ENCODE assay signal across 8 mouse cellular contexts in genomic region chr14:20451765-20452331, GRCm38 (mm10). TPM values are rescaled to one million over a fixed set of nuclear protein-coding genes. Genes with fewer than 3 reads are reported as not detected.
DNase-seq lines count a peak whose midpoint lies in the region; ATAC-seq and TF ChIP-seq lines count a peak whose summit lies in the region.

Gene Cfap70, minus strand, starts transcription at chr14:20452226.

- no peaks in the 10 kb centered on the region for H3K27me3 ChIP-seq in CH12.LX (replicated peaks)
- no peaks in the 10 kb centered on the region for H3K27me3 ChIP-seq in forebrain, embryonic 12.5 days
- no peaks in the 10 kb centered on the region for H3K27me3 ChIP-seq in lung, embryonic 14.5 days (ENCODE audit: insufficient read depth, low read length)

- TF ChIP-seq EP300 in CH12.LX (IDR thresholded peaks at IDR 0.05; ENCODE audit: low read length): no peak

- no peak within 1 kb of the TSS for H3K27ac ChIP-seq in CH12.LX (ENCODE audit: insufficient read depth, low read depth)
- H3K27ac ChIP-seq in forebrain, embryonic 12.5 days: no peak within 1 kb of the TSS
- H3K27ac ChIP-seq in lung, embryonic 14.5 days (ENCODE audit: low read depth): no peak within 1 kb of the TSS

- no peak for ATAC-seq in forebrain, embryonic 12.5 days (ENCODE audit: low FRiP score)
- peak; percentile 52; the same call in 1 of the 2 replicates for ATAC-seq in lung, embryonic 14.5 days (ENCODE audit: insufficient read depth)

- in situ Hi-C loops in CH12.LX (cut with MboI; ENCODE audit: low pct_ligation_motif_present, low pct_unique_long_range_greater_than_20kb, low sequenced_read_pairs): no loop called here

- no peak within 1 kb of the TSS for H3K9ac ChIP-seq in CH12.LX (ENCODE audit: insufficient read depth, low read depth)
- 0 out of 2 replicates have a peak within 1 kb of the TSS, but pooled peaks have one; percentile 9 for H3K9ac ChIP-seq in forebrain, embryonic 12.5 days
- H3K9ac ChIP-seq in lung, embryonic 14.5 days: peak within 1 kb of the TSS; percentile 56

- no peak for TF ChIP-seq POLR2A in CH12.LX (IDR thresholded peaks at IDR 0.05; ENCODE audit: low read depth, low read length)
- no peak for TF ChIP-seq POLR2A in brain, embryonic 14.5 days (IDR thresholded peaks at IDR 0.05; ENCODE audit: borderline replicate concordance, extremely low read depth, insufficient read depth, insufficient read length, poor library complexity, severe bottlenecking)

- no peaks in the 10 kb centered on the region for H3K9me3 ChIP-seq in CH12.LX (replicated peaks; ENCODE audit: low read length)
- no peaks in the 10 kb centered on the region for H3K9me3 ChIP-seq in forebrain, embryonic 12.5 days
- H3K9me3 ChIP-seq in lung, embryonic 14.5 days (ENCODE audit: low read depth, low read length): no peaks in the 10 kb centered on the region

- peaks cover 0 to 11% of the 10 kb centered on the region in 2 experiments; a peak in 2 of 4 replicates for H3K4me1 ChIP-seq in CH12.LX (ENCODE audit: control insufficient read depth in 1 of 2, insufficient read depth in 2 of 2)
- peaks cover 8% of the 10 kb centered on the region; the same call in 1 of the 2 replicates for H3K4me1 ChIP-seq in forebrain, embryonic 12.5 days
- 0 out of 2 replicates have a peak, but pooled peaks cover 3% of the 10 kb centered on the region for H3K4me1 ChIP-seq in lung, embryonic 14.5 days (ENCODE audit: insufficient read depth)

- no peak within 1 kb of the TSS for H3K4me2 ChIP-seq in CH12.LX (ENCODE audit: insufficient read depth, low read depth, poor library complexity, severe bottlenecking)
- peak within 1 kb of the TSS; percentile 51 for H3K4me2 ChIP-seq in forebrain, embryonic 12.5 days
- H3K4me2 ChIP-seq in lung, embryonic 14.5 days: peak within 1 kb of the TSS; percentile 78

- WGBS in forebrain, embryonic 12.5 days: 3% methylated on average over 15 of the region's 15 CpGs
- WGBS in lung, embryonic 14.5 days: 3% methylated on average over 15 of the region's 15 CpGs

- TF ChIP-seq CTCF in CH12.LX (conservative IDR thresholded peaks at IDR 0.05 in 1 of 2, IDR thresholded peaks at IDR 0.05 in 1 of 2; ENCODE audit: low read depth in 2 of 2, low read length in 2 of 2): no peak
- no peak for TF ChIP-seq CTCF in brain, embryonic 14.5 days (IDR thresholded peaks at IDR 0.05; ENCODE audit: borderline replicate concordance, extremely low read depth, insufficient read depth, insufficient read length)
- TF ChIP-seq CTCF in lung, embryonic 14.5 days (IDR thresholded peaks at IDR 0.05; ENCODE audit: low read depth): no peak

- intact Hi-C loops in heart, postnatal 36 days (cut with DNase I): no loop called here

- dilution Hi-C loops in CH12.LX (cut with MboI; ENCODE audit: extremely low pct_ligation_motif_present, extremely low pct_unique_long_range_greater_than_20kb, low sequenced_read_pairs): no loop called here

- TF ChIP-seq RAD21 in CH12.LX (IDR thresholded peaks at IDR 0.05; ENCODE audit: low read depth, low read length): no peak

- H3K79me2 ChIP-seq in CH12.LX (replicated peaks; ENCODE audit: control insufficient read depth, extremely low read depth, insufficient read depth, poor library complexity, severe bottlenecking): no peaks in the 10 kb centered on the region

- no peak for DNase-seq in CH12.LX (ENCODE audit: extremely low read depth)
- DNase-seq in brain, embryonic 14.5 days (ENCODE audit: low read depth): peak; percentile 85
- DNase-seq in heart, postnatal 36 days: peak; percentile 24 to 26
- peak; percentile 27 to 40 for DNase-seq in layer of hippocampus, adult 18-20 months (ENCODE audit: low spot score in 2 of 2)
- peak; percentile 90 for DNase-seq in lung, embryonic 14.5 days
- peak; percentile 31 for DNase-seq in ovary, postnatal 10 days (ENCODE audit: low spot score)
- peak; percentile 52 to 63 for DNase-seq in thymus, postnatal 10 days (ENCODE audit: low spot score in 2 of 2)

- H3K4me3 ChIP-seq in CH12.LX (replicated peaks in 1 of 3; ENCODE audit: low read depth in 2 of 3, low read length in 2 of 3, poor library complexity in 1 of 3): no peak within 1 kb of the TSS
- peak within 1 kb of the TSS; percentile 35 for H3K4me3 ChIP-seq in forebrain, embryonic 12.5 days (replicated peaks)
- peak within 1 kb of the TSS; percentile 38 for H3K4me3 ChIP-seq in lung, embryonic 14.5 days (ENCODE audit: low read depth, low read length)

- H3K36me3 ChIP-seq in CH12.LX (replicated peaks in 1 of 2; ENCODE audit: control insufficient read depth in 1 of 2, insufficient read depth in 1 of 2, low read length in 1 of 2): peaks cover 12 to 26% of the 10 kb centered on the region in 2 experiments
- no peaks in the 10 kb centered on the region for H3K36me3 ChIP-seq in forebrain, embryonic 12.5 days (replicated peaks)
- peaks cover 13% of the 10 kb centered on the region; the same call in 1 of the 2 replicates for H3K36me3 ChIP-seq in lung, embryonic 14.5 days (ENCODE audit: insufficient read depth)

TF ChIP-seq in CH12.LX, 34 proteins besides CTCF, POLR2A, EP300 and RAD21:
- TF ChIP-seq CHD2 (IDR thresholded peaks at IDR 0.05; ENCODE audit: low read length): peak; percentile 59; the same call in 1 of the 2 replicates
- no peak for TF ChIP-seq MAZ (IDR thresholded peaks at IDR 0.05; ENCODE audit: low read depth, low read length)
- no peak for TF ChIP-seq MAX (IDR thresholded peaks at IDR 0.05; ENCODE audit: low read length)
- TF ChIP-seq HCFC1 (IDR thresholded peaks at IDR 0.05; ENCODE audit: low read depth, low read length): no peak
- TF ChIP-seq USF2 (conservative IDR thresholded peaks at IDR 0.05; ENCODE audit: low read depth, low read length): no peak

RNA-seq across cellular contexts. Expression of gene Cfap70, which starts in this region (rescaled TPM):
- total RNA-seq in CH12.LX (2012; rRNA removed): 0.04 and 0.08 TPM in 2 replicates
- total RNA-seq in CH12.LX (2014; rRNA removed): not detected in 2 replicates
- polyA plus RNA-seq in CH12.LX (2012; ENCODE audit: insufficient read length, low read depth): 0.07 and 0.36 TPM in 2 replicates
- 0.69 and 1.2 TPM in 2 replicates for polyA plus RNA-seq in brain, embryonic 14.5 days (2012; rRNA removed)
- polyA plus RNA-seq in forebrain, embryonic 12.5 days (2016; fragmentation: Nextera tagmentation; extraction: Ambion mirVana): 0.44 and 0.82 TPM in 2 replicates
- total RNA-seq in heart, postnatal 36 days (2021): not detected
- 1 to 10 TPM; 1.4 to 1.9 TPM for total RNA-seq in layer of hippocampus, adult 18-20 months (2021)
- polyA plus RNA-seq in lung, embryonic 14.5 days (2014; fragmentation: Nextera tagmentation; extraction: Ambion mirVana): 0.12 and 0.82 TPM in 2 replicates

Comparison
In these comparisons a context has a peak if more than half of its experiments do, and no peak if none do; other contexts are left out.
1. Peak in DNase-seq in heart, postnatal 36 days; RNA of the gene not detected or under 1 TPM.
2. Peak in DNase-seq, ATAC-seq, H3K4me3 ChIP-seq, H3K9ac ChIP-seq and H3K4me2 ChIP-seq in lung, embryonic 14.5 days; RNA of the gene not detected or under 1 TPM.